Mouse (Mus musculus): ENCODE results near the gene Nat8f7.
"Not testable (repeated sequence)": the region's sequence is repeated elsewhere in the genome, so short reads cannot be mapped to it uniquely, and the experiment has no call there.

DNA sequence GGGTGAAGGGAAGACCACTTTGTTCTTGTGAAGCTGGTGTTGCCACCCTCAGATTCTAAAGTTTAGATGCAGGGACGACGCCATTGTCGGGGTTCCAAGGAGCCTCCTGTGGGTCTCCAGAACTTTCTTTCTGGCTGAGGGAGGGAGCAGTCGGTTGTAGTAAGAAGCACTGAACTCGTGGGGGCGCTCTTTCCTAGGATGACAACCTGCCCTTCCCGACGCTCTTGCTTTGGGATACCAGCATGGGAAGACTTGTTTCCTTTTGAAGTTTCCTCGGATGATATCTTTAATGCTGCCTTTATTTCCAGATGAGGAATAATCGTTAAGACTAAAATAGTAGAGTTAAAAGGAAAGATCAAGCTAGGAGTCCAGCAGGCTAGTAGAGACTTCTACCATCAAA, at the start of gene Nat8f7:
- not testable (repeated sequence) for TF ChIP-seq CTCF (IDR thresholded peaks at IDR 0.05; ENCODE audit: borderline replicate concordance, insufficient read depth, low read depth, low read length); POLR2A (IDR thresholded peaks at IDR 0.05; ENCODE audit: borderline replicate concordance, insufficient read depth, low read length)
